Mouse (Mus musculus): Measurements from ENCODE around the gene Olfr555. TPM values are rescaled to one million over a fixed set of nuclear protein-coding genes. Genes with fewer than 3 reads are reported as not detected.

Gene Olfr555
- polyA plus RNA-seq, 1 experiment from 2014 or later: not detected

- Histone ChIP-seq H3K27me3 (replicated peaks) (no peaks in the 10 kb centered on the region), H3K9me3 (no peaks in the 10 kb centered on the region)
- WGBS: 87% methylated on average over 7 of the region's 7 CpGs
These were observed 39.8 kb downstream of the Olfr555 start for GRCm38 (mm10) chr7:102698461-102698860.

DNA sequence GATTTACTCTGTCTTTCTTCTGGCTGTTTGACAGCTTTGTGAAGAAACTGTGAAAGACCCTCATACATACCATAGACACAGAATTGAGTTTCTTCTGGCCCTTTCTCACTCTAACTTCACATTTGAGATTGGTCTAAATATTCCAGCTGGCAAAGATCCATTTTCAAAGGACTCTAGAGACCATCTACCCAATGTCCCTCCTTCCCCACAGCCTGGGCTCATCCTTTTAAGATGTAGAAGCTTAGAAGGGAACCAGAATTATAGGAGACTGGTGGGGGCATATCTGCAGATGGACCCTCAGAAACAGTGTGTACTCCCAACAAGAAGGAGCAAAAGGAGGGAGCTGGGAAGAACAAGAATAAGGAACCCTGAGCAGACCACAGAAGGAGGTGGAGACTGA is 43.3 kb downstream of the Olfr555 start, which contains the start of gene Olfr558:
Gene Olfr558, plus strand, starts transcription at position 301 of the 400 bp plus-strand sequence.
- no peaks in the 10 kb centered on the region for H3K9me3 ChIP-seq
- no peaks in the 10 kb centered on the region for H3K36me3 ChIP-seq (replicated peaks)
- H3K27ac ChIP-seq: no peak within 1 kb of the TSS
- no peak within 1 kb of the TSS for H3K9ac ChIP-seq
- no peaks in the 10 kb centered on the region for H3K4me1 ChIP-seq
- no peak within 1 kb of the TSS for H3K4me2 ChIP-seq
- no peaks in the 10 kb centered on the region for H3K27me3 ChIP-seq (replicated peaks)
- H3K4me3 ChIP-seq: no peak within 1 kb of the TSS
- no peak for ATAC-seq (replicated peaks)

More at GRCm38 (mm10) chr7:102698461-102698860, 39.8 kb downstream of the Olfr555 start:
- Histone ChIP-seq H3K4me1 (no peaks in the 10 kb centered on the region), H3K9ac (no peak overlapping the region), H3K4me3 (no peak overlapping the region), H3K36me3 (replicated peaks) (no peaks in the 10 kb centered on the region), H3K4me2 (no peak overlapping the region), H3K27ac (no peak overlapping the region)
- ATAC-seq (replicated peaks): no peak

Other genes with a start within 250 kb of the Olfr555 start
- gene Rrm1, start 217.1 kb upstream of the Olfr555 start, polyA plus RNA-seq (2015; fragmentation: Nextera tagmentation; extraction: Ambion mirVana): 44.7 and 48.9 TPM in 2 replicates
- gene Olfr543, start 177.1 kb upstream of the Olfr555 start, polyA plus RNA-seq (2015; fragmentation: Nextera tagmentation; extraction: Ambion mirVana): 0.60 and 0.93 TPM in 2 replicates
- gene Olfr544, start 170.5 kb upstream of the Olfr555 start, polyA plus RNA-seq (2015; fragmentation: Nextera tagmentation; extraction: Ambion mirVana): 0.09 and 0.11 TPM in 2 replicates
- 0.30 and 0.38 TPM in 2 replicates for gene Olfr545, start 159.2 kb upstream of the Olfr555 start, polyA plus RNA-seq (2015; fragmentation: Nextera tagmentation; extraction: Ambion mirVana)
- gene Olfr547, start 124.1 kb upstream of the Olfr555 start, polyA plus RNA-seq (2015; fragmentation: Nextera tagmentation; extraction: Ambion mirVana): not detected in 2 replicates
- gene Olfr548-ps1, start 117.9 kb upstream of the Olfr555 start, polyA plus RNA-seq (2015; fragmentation: Nextera tagmentation; extraction: Ambion mirVana): not detected in 2 replicates
- gene Olfr549, start 109.0 kb upstream of the Olfr555 start, polyA plus RNA-seq (2015; fragmentation: Nextera tagmentation; extraction: Ambion mirVana): not detected in 2 replicates
- gene Trim21, start 93.3 kb upstream of the Olfr555 start, polyA plus RNA-seq (2015; fragmentation: Nextera tagmentation; extraction: Ambion mirVana): 0.28 TPM in 1 of 2 replicates, not detected in the other
- not detected in 2 replicates for gene Olfr550, start 87.4 kb upstream of the Olfr555 start, polyA plus RNA-seq (2015; fragmentation: Nextera tagmentation; extraction: Ambion mirVana)
- not detected in 2 replicates for gene Olfr551, start 66.9 kb upstream of the Olfr555 start, polyA plus RNA-seq (2015; fragmentation: Nextera tagmentation; extraction: Ambion mirVana)
- gene Olfr552, start 61.1 kb upstream of the Olfr555 start, polyA plus RNA-seq (2015; fragmentation: Nextera tagmentation; extraction: Ambion mirVana): not detected in 2 replicates
- not detected in 2 replicates for gene Olfr553, start 40.6 kb upstream of the Olfr555 start, polyA plus RNA-seq (2015; fragmentation: Nextera tagmentation; extraction: Ambion mirVana)
- not detected in 2 replicates for gene Olfr554, start 20.4 kb upstream of the Olfr555 start, polyA plus RNA-seq (2015; fragmentation: Nextera tagmentation; extraction: Ambion mirVana)
- gene Olfr556, start 6.1 kb downstream of the Olfr555 start, polyA plus RNA-seq (2015; fragmentation: Nextera tagmentation; extraction: Ambion mirVana): not detected in 2 replicates
- gene Trim68, start 28.5 kb downstream of the Olfr555 start, polyA plus RNA-seq (2015; fragmentation: Nextera tagmentation; extraction: Ambion mirVana): 6.2 and 8.5 TPM in 2 replicates
- gene Olfr557, start 37.1 kb downstream of the Olfr555 start, polyA plus RNA-seq (2015; fragmentation: Nextera tagmentation; extraction: Ambion mirVana): not detected in 2 replicates
- 0.05 TPM in 1 of 2 replicates, not detected in the other for gene Olfr558, start 43.4 kb downstream of the Olfr555 start, polyA plus RNA-seq (2015; fragmentation: Nextera tagmentation; extraction: Ambion mirVana)
- not detected in 2 replicates for gene Olfr33, start 60.2 kb downstream of the Olfr555 start, polyA plus RNA-seq (2015; fragmentation: Nextera tagmentation; extraction: Ambion mirVana)
- not detected in 2 replicates for gene Olfr559, start 68.7 kb downstream of the Olfr555 start, polyA plus RNA-seq (2015; fragmentation: Nextera tagmentation; extraction: Ambion mirVana)
- gene Olfr560, start 100.5 kb downstream of the Olfr555 start, polyA plus RNA-seq (2015; fragmentation: Nextera tagmentation; extraction: Ambion mirVana): not detected in 2 replicates
- gene Olfr78, start 100.6 kb downstream of the Olfr555 start, polyA plus RNA-seq (2015; fragmentation: Nextera tagmentation; extraction: Ambion mirVana): 0.09 TPM in 1 of 2 replicates, not detected in the other
- gene Olfr561, start 112.4 kb downstream of the Olfr555 start, polyA plus RNA-seq (2015; fragmentation: Nextera tagmentation; extraction: Ambion mirVana): not detected in 2 replicates
- not detected in 2 replicates for gene Olfr564, start 144.7 kb downstream of the Olfr555 start, polyA plus RNA-seq (2015; fragmentation: Nextera tagmentation; extraction: Ambion mirVana)
- gene Olfr566, start 199.9 kb downstream of the Olfr555 start, polyA plus RNA-seq (2015; fragmentation: Nextera tagmentation; extraction: Ambion mirVana): not detected in 2 replicates
- not detected in 2 replicates for gene Olfr568, start 218.3 kb downstream of the Olfr555 start, polyA plus RNA-seq (2015; fragmentation: Nextera tagmentation; extraction: Ambion mirVana)
- not detected in 2 replicates for gene Olfr569, start 232.1 kb downstream of the Olfr555 start, polyA plus RNA-seq (2015; fragmentation: Nextera tagmentation; extraction: Ambion mirVana)
- gene Olfr570, start 235.8 kb downstream of the Olfr555 start, polyA plus RNA-seq (2015; fragmentation: Nextera tagmentation; extraction: Ambion mirVana): not detected in 2 replicates

Measured in midbrain, embryonic 15.5 days (tissue).